Mouse (Mus musculus) ZHBTc4 (cell line): ENCODE results near the gene Efna2.

Source experiments
- DNase-seq: peaks from one replicate; pipeline ENCODE4 v3.0.0-alpha.2; 2011; ENCODE audit warnings: low read depth, low spot score

Efna2 gene

GRCm38 (mm10) chr10:80179068-80180051 lies at the start of gene Efna2:
TSS of gene Efna2 (plus strand) at chr10:80179482.
- peak; percentile 53 for DNase-seq

- DNase-seq = no peak
Measured at GRCm38 (mm10) chr10:80129846-80130245, 49.4 kb upstream of the Efna2 start.

GRCm38 (mm10) chr10:80130403-80131031 lies 48.8 kb upstream of the Efna2 start:
- no peak for DNase-seq

- DNase-seq = peak; percentile 72
Measured at GRCm38 (mm10) chr10:80131316-80131951, 47.8 kb upstream of the Efna2 start.

DNA sequence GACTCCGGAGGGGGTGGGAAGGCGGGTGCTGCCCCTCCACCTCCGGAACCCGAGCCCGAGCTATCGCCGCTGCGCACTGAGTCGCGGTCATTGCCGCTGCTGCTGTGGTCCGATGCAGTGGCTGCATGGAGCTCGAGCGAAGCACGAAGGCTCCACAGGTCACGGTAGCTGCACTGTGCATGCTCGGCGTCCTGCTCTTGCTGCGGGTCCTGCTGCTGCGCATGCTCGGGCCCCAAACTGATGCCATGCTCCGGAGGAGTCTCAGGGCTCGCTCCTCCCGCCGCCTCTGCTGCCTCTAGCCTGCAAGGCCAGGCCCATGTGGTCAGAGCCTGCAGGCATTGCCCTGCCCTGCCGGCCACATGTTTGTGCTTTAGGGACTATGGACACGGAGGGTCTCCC lies 47.3 kb upstream of the Efna2 start:
- peak; percentile 45 for DNase-seq

DNA sequence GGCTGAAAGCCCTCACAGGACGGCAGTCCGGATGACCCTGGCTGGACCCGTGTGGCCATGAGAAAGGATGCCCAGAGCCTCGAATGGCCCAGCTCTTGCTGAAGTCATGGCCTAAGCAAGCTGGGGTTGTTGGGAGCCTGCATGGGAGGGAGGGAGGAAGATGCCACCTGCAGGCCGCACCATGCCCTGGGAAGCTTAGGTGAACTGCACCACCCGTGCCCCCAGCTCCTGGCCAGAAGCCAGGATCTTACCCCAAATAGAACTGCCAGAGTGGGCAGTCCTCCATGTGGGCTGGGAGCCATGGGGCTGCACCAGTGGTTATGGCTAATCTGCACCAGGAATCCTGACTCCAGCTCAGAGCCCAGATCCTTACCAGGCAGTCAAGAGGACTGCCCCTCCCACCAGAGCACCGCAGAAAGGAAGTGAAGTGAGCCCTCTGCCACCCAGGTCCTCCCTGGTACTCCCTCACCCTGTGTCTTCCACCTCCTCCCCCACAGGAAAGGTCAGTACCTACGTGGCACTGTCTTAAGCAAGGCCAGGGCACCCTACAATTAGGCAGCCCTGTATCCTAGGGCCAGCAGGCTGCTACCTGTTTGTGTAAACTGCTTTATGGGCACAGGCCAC lies 45.9 kb upstream of the Efna2 start:
- DNase-seq = no peak

DNA sequence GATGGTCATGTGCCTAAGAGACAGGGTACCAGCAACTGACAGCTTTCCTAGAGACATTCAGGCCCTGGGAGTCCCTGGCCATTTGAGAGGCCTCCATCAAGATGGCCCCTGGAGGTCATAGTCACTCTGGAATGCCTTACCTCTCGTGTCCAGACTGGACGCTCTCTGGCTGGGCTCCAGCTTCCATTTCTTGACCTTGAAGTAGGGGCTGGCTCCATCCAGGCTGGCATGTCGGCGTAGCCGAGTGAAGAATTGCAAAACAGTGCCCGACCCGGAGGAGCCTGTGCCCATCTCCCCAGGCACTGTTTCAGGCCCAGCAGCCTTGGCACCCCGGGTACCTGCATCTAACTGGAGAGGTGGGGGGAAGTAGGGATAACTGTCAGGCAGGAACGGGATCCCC lies 44.9 kb upstream of the Efna2 start:
- DNase-seq = no peak

DNA sequence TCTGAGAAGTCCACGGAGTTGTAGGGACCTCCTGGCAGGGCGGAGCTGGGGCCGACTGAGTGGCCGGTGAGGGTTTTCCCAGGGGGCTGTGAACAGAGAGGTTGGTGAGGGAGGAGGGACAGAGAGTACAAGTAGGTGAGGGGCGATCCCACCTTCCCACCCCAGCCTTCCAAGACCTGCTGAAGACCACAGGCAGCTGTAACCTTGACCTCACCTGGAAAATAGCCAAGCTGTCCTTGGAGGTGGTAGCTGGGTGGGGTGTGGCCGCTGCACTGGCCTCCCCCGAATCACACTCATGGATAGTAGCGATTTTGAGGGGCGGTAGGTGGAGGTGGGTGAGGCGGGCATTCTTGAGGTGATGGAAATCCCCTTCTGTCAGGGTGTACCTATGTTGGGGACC lies 44.1 kb upstream of the Efna2 start:
- DNase-seq = no peak

DNA sequence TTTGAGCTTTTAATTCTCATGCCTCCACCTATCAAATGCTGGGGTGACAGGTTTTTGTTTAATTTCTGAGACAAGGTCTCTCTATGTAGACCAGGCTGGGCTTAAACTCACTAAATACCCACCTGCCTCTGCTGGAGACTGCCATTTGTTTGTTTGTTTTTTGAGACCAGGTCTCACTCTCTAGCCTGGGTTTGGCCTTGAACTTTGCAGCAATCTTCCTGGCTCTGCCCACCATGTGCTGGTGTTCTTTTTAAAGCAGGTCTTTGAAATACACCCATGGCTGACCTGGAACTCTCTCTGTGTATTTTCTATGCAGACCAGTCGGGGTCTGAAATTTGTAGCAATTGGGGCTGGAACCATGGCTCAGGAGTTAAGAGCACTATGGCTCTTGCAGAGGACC lies 43.6 kb upstream of the Efna2 start:
- no peak for DNase-seq

DNA sequence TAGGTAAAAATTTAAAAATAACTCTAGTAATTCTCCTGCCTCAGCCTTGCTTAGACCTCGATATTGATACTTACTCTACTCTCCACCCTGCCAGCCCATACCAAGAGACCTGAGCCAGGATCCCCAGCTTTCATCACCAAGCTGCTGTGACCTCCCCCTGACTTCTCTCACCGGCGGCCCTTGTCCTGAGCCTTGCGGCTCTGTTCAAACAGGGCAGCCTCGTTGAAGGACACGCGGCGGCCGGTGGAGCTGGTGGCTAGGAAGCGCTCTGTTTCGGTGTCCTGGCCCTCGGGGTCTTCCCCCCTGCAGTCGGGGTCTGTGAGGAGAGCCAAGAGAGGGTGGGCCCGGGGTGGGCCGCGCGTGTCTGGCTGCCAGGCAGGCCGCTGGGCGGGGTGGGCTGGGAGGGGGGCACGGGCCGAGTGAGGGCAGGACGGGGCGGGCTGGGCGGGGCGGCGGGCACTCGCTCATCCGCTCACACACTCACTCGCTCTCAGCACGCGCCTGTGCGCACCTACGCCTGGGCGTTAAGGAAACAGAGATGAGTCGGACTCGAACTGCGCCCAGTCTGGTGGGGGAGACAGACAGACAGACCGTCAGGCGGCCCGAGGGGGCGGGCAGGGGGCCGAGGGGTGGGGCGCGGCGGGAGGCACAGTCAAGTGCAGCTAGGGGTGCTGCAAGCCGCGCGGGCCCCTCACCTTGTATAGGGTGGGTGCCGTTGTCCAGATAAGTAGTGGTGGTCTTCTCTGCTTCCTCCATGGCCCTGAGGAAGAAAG lies 42.9 kb upstream of the Efna2 start:
- no peak for DNase-seq

GRCm38 (mm10) chr10:80136952-80137625 lies 42.2 kb upstream of the Efna2 start:
- DNase-seq = peak; percentile 57

DNA sequence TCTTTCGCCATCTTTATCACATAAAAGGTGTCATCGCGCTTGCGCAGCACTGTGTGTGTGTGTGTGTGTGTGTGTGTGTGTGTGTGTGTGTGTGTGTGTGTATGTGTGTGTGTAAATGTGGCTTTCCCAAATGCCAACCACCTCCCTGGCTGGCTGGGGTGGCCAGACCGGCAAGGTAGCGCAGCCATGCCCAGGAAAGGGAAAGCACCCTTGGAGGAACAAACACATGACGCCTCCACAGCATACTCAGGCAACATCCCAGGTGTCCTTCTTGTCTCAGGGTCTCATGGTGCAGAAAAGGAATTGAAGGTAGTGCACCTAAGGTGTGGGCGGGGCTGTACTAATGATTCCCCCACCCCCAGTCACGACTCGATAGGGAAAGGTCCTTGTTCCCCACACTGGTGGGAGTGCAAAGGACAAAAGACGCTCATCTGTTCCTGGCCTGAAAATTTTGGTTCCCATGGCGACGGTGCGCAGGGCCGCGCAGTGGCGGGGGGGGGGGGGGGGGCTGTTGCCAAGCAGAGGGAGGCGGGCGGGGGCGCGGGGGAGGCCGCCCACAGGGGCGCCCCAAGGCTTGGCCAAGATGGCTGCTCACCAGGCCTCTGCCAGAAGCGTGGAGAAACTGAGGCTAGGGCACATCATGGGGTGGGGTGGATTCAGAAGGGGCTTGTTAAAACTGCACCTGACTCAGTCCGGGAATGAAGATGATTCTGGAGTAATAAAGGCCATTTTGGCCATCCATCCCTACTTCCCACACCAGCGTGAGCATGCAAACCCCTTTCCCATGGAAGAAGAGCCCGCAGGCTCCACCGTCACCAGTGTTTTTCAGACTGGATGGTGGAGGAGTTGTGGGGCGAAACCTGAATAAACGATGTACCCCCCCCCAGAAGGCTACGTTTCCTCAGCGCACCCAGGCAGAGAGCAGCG lies 41.4 kb upstream of the Efna2 start:
- DNase-seq = no peak

DNA sequence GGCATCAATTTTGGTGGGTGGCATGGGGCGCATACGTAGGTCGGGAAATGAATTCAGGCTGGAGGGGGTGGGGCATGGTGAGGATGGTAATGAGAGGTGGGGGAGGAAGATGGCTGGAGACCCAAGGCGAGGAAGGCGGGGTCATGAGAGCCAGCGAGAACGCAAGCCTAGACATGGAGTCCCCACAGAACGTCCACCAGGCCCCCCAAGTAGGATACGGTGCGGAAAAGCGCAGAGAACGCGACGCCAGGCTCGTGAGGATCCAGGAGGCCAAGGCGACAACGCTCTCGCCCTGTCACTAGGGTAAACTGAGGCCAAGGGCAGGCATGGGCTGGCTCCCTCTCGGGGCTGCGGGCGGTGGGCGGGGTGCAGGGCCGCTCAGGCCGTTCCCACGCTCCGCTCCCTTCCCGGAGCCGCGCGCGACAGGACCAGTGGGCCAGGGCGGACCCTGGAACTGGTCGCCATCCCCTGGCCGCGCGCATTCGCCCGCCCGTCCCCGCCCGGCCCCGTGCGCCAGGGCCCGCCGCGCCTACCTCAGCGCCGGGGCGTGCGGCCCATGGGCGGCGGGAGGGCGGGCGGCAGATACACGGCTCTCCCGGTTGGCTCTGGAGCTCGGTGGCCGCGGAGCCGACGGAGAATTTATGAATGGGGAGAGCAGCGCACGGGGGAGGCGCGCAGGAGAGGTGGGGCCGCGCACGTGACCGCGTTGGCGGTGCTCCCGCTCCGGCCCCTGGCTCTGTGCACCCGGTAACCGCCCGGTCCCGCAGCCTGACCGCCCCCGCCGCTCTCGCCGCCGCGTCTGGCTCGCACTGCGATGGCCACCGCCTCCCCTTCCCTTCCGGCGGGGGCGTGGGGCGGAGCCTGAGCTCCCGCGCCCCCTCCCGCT lies 40.5 kb upstream of the Efna2 start, which contains the start of gene Atp5d:
Gene Atp5d, plus strand, starts transcription at position 80 of the 886 bp plus-strand sequence.
- peak; percentile 74 for DNase-seq

DNA sequence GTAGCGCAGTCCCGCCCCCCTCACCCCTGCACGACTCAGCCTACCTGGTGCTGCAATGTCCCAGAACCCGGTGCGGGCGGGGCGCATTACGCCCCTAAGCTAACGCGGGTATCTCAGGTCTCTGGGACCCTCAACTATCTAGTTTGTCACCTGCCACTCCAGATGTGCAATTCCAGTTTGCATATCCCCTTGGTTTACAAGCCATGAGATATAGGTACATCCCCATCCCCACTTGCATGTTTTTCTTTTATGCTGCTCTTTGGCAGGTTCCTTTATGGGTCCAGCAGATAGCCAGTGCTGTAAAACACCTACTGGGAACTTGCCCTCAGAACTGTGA lies 39.9 kb upstream of the Efna2 start:
- peak; percentile 75 for DNase-seq

GRCm38 (mm10) chr10:80139975-80140665 lies 39.2 kb upstream of the Efna2 start:
- DNase-seq = no peak

DNA sequence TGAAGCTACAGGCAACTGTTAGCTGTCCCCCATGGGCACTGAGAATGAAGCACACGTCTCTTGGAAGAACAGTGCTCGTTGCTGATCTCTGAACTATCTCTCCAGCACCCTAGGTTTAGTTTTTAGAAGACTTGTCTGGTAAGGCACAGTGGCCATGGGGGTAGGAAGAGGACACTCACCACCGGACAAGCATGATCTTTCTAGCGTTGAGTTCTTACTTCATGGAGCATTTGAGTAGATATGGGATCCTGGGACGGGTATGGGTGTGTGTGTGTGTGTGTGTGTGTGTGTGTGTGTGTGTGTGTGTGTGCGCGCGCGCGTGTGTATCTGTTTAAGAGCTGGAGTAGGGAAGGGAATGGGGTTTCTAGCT lies 38.6 kb upstream of the Efna2 start, which contains the start of gene Cbarp:
Gene Cbarp, minus strand, starts transcription at position 170 of the 370 bp plus-strand sequence.
- DNase-seq = no peak

- DNase-seq = peak; percentile 96
Measured at GRCm38 (mm10) chr10:80141243-80141642, 38.0 kb upstream of the Efna2 start.
